Mouse (Mus musculus): ENCODE measurements around the gene Zfp747. TPM values are rescaled to one million over a fixed set of nuclear protein-coding genes. Genes with fewer than 3 reads are reported as not detected.
"Not testable (repeated sequence)": the region's sequence is repeated elsewhere in the genome, so short reads cannot be mapped to it uniquely, and the experiment has no call there.

Zfp747 gene
- total RNA-seq (2021): 8.7 and 10.0 TPM in 2 replicates
- long read RNA-seq, experiment 1, transcript Zfp747-201 (3 exons, 2,684 nt): major isoform, 8 of 8 reads
- long read RNA-seq, experiment 1, partial matches to known transcripts: 0 of 8 reads
- long read RNA-seq, experiment 1, other reads (novel, unspliced or antisense): 0 of 8 reads
- long read RNA-seq, experiment 2, partial matches to known transcripts: 0 of 5 reads
- long read RNA-seq, experiment 2, other reads (novel, unspliced or antisense): 1 of 5 reads

GRCm38 (mm10) chr7:127375271-127376245 is at the start of gene Zfp747:
TSS of gene Zfp747 (minus strand) at chr7:127376050.
- peak; percentile 95 for DNase-seq

GRCm38 (mm10) chr7:127425291-127425690 is 49.4 kb upstream of the Zfp747 start:
- no peak for DNase-seq

- DNase-seq: peak; percentile 69
Observed at GRCm38 (mm10) chr7:127422247-127422646, 46.4 kb upstream of the Zfp747 start.

GRCm38 (mm10) chr7:127421388-127422191 is 45.7 kb upstream of the Zfp747 start, which contains the start of gene Zfp688:
TSS of gene Zfp688 (minus strand) at chr7:127422068.
- peak; percentile 98 for DNase-seq

- no peak for DNase-seq
Observed at GRCm38 (mm10) chr7:127411418-127411817, 35.6 kb upstream of the Zfp747 start.

GRCm38 (mm10) chr7:127406002-127406987 is 30.4 kb upstream of the Zfp747 start, which contains the start of gene Zfp764:
TSS of gene Zfp764 (minus strand) at chr7:127406822.
- DNase-seq: peak; percentile 92

GRCm38 (mm10) chr7:127404101-127404500 is 28.3 kb upstream of the Zfp747 start:
- not testable (repeated sequence) for DNase-seq

GRCm38 (mm10) chr7:127402980-127403379 is 27.1 kb upstream of the Zfp747 start:
- DNase-seq: no peak

GRCm38 (mm10) chr7:127400355-127400754 is 24.5 kb upstream of the Zfp747 start:
- no peak for DNase-seq

- no peak for DNase-seq
Observed at GRCm38 (mm10) chr7:127393944-127394333, 18.1 kb upstream of the Zfp747 start.

- DNase-seq: peak; percentile 98
Observed at GRCm38 (mm10) chr7:127393157-127393943, 17.5 kb upstream of the Zfp747 start, which contains the start of gene E430018J23Rik. TSS of gene E430018J23Rik (minus strand) at chr7:127393629.

GRCm38 (mm10) chr7:127392251-127392824 is 16.5 kb upstream of the Zfp747 start:
- DNase-seq: no peak

GRCm38 (mm10) chr7:127391538-127391937 is 15.7 kb upstream of the Zfp747 start:
- DNase-seq: no peak

- DNase-seq: no peak
Observed at GRCm38 (mm10) chr7:127390306-127390705, 14.5 kb upstream of the Zfp747 start.

GRCm38 (mm10) chr7:127388201-127388600 is 12.4 kb upstream of the Zfp747 start:
- not testable (repeated sequence) for DNase-seq

GRCm38 (mm10) chr7:127386641-127387392 is 11.0 kb upstream of the Zfp747 start, which contains the start of gene 9130019O22Rik:
TSS of gene 9130019O22Rik (minus strand) at chr7:127387166.
- peak; percentile 94 for DNase-seq

- not testable (repeated sequence) for DNase-seq
Observed at GRCm38 (mm10) chr7:127385560-127385959, 9.7 kb upstream of the Zfp747 start.

- no peak for DNase-seq
Observed at GRCm38 (mm10) chr7:127378310-127378921, 2.6 kb upstream of the Zfp747 start.
